Mouse (Mus musculus) frontal cortex, postnatal 25 days (tissue): ENCODE measurements around the gene Olfr213.
"Not testable (repeated sequence)": the region's sequence is repeated elsewhere in the genome, so short reads cannot be mapped to it uniquely, and the experiment has no call there.

Experiments used
- DNase-seq, 2 experiments: peaks; one replicate each; pipeline ENCODE4 v3.0.0; 2022; ENCODE audit warnings: low spot score in 2 of 2

The Olfr213 gene

DNA sequence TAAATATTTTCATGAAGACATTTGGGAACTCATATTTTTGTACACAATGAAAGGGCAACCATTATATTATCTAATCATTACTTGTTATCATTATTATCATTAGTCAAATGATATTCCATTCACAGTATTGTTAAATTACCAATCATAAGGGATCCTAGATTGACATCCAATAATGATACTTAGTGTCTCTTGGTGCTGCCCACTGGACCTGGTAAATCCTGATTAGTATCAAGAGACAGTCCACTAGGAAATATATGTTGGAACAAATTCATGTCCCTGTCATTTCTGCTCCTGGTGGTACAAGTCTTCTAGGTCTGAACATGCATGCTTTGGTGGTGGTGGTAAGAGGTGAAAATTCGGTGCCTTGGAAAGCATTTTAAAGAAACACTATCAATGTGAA is at the start of gene Olfr213:
Gene Olfr213, plus strand, starts transcription at position 301 of the 400 bp plus-strand sequence.
- no peak for DNase-seq

DNA sequence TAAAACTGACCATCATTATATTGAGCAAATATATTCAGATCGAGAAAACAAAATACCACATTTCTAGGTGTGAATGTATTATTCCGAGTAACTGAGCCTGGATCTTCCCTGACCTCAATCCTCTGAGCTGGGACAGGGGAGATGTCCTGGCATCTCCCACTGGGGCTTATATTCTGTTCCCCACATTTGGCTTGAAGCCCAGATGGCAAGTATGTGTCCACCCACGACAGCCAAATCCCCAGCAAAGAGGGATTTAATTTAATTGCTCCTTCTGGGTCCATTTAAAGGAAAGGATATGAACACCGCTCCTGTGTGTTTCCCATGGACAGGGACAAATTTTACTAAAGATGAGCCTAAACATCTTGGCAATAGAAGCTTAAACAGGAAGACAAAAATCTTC is 49.5 kb upstream of the Olfr213 start, which contains the start of gene Olfr211:
Gene Olfr211, plus strand, starts transcription at position 301 of the 400 bp plus-strand sequence.
- DNase-seq = no peak

DNA sequence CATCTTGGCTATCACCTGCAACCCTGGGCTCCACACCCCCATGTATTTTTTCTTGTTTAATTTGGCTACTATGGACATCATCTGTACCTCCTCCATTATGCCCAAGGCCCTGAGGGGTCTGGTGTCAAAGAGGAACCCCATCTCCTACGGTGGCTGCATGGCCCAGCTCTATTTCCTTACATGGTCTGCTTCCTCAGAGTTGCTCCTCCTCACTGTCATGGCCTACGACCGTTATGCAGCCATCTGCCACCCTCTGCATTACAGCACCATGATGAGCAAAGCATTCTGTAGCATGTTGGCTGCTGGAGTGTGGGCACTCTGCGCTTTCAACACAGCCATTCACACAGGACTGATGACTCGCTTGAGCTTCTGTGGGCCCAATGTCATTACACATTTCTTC is 44.5 kb upstream of the Olfr213 start:
- DNase-seq = no peak

DNA sequence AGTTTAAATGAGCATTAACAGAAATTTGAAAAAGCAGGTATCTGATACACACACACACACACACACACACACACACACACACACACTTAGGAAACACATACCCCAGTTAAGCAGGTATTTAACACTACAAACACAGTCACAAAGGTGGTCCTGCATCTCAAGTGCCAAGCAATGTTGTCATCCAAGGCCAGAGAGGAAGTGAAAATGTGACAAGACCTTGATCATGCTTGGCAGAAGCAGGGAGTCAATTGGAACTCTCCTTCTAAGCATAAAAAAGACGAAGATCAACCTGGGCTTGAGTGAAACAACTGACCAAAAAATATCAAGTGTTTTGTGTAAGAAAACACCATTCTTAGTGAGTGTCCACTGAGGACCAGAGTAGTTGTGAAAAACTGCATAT is 42.3 kb upstream of the Olfr213 start:
- no peak for DNase-seq

DNA sequence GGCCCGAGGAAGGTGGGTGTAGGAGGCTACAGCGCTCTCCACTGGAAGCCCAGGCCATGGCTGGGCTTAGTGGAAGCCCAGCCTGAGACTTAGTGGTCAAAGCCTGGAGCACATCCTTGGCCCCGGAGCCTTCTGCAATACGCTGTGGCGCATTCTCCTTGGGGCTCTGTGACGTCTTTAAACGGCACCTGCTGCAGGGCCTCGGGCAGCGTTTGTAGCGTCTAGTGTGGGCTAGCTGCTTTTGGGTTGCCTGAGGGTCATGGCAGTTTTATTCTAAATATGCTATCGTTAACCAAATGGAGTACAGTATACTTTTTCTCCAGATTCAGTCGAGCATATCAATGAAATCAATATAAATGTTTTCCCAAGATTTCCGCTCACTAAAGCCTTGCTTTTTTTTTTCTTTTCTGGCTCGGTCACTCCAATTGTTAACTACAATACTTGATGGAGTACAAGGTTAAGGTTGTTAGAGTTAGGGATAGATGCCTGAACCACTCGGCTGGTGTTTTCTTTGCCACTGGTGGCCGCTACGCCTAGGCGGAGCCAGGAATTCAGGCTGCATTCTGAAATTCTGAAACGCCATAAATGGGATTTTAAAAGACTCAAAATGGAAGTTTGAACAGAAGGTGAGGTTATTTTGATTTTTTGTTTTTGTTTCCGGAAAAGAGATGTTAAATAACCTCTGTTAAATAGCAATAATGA is 31.8 kb upstream of the Olfr213 start, which contains the start of gene Olfr212:
Gene Olfr212, plus strand, starts transcription at position 215 of the 702 bp plus-strand sequence.
- not testable (repeated sequence) for DNase-seq

DNA sequence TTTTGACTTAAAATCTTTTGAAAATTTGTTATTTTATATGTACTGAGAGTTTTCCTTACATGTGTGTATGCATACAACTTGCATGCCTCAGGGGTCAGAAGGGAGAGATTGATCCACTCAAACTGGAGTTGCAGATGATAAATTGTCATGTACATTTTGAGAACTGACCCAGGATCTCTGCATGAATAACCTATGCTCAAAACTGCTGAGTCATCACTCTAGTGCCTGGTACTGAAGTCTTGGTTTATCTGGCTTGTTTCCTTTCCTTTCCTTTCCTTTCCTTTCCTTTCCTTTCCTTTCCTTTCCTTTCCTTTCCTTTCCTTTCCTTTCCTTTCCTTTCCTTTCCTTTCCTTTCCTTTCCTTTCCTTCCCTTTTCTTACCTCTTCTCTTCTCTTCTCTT is 23.4 kb upstream of the Olfr213 start:
- no peak for DNase-seq

DNA sequence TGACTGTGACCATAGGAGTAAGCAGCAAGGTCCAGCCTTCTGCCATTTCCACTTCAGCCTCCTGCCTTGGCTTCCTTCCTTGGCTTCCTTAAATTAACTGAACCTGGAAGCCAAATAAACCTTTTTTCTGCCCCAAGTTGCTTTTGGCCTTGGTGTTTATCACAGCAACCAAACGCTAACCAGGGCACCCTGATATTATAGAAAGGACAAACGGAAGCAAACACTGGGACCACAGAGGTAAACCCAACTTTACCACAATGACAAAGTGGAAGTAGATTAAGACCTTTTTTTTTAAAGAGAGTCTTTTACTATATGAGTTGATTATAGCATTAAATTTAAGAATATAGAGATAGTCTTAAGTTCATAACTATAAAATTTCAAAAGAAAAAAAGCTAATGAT is 4.2 kb downstream of the Olfr213 start:
- DNase-seq = no peak

DNA sequence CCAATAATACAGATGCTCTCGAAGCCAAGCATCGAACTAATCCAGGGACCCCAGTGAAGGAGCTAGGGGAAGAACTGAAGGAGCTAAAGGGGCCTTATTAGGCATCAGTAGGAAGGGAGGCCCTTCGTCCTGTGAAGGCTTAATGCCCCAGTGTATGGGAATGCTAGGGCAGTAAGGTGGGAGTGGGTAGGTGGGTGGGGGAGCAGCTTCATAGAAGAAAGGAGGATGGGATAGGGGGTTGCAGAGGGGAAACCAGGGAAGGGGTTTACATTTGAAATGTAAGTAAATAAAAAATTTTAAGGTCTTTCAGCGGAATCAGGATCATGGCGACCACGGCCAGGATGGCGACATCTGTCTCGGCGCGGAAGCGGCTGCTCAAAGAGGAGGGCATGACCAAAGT is 12.6 kb downstream of the Olfr213 start, which contains the start of gene Gm5580:
Gene Gm5580, plus strand, starts transcription at position 301 of the 400 bp plus-strand sequence.
- not testable (repeated sequence) for DNase-seq

DNA sequence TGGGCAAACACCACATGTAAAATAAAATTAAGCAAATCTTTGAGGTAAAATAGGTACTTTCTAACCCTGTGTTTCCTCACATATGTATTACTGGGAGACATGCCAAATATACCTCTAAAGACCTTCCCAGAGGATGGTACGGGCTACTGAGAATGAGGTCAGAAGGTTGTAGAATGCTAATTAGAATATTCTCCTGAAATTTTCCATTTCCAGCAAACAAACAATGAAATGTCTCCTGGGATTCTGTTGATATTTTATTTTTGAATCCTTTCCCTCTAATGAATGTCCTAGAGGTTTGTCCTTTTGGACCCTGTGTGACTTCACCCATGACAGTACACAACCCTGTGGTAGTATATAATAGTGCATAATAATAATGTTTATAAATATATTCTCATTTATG is 15.7 kb downstream of the Olfr213 start, which contains the start of gene Olfr214:
Gene Olfr214, plus strand, starts transcription at position 301 of the 400 bp plus-strand sequence.
- DNase-seq = no peak

DNA sequence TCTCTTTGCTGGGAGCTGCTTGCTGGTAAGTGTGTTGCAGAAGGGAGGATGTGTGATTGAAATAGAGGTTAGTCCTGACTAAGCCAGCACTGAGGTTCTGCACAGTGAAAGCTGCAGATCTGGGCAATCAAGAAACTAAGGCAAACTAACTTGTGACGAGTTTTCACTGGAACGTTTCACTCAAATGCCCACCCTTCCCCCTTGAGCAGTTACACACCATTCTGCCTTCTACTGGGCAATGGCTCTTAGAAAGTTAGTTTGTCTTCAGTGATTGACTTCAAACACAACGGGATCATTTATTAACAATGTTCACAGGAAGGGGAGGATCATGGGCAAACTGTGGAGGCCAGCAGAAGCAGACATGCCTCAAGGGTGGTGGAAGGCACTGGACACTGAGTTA is 16.7 kb downstream of the Olfr213 start:
- DNase-seq = no peak

DNA sequence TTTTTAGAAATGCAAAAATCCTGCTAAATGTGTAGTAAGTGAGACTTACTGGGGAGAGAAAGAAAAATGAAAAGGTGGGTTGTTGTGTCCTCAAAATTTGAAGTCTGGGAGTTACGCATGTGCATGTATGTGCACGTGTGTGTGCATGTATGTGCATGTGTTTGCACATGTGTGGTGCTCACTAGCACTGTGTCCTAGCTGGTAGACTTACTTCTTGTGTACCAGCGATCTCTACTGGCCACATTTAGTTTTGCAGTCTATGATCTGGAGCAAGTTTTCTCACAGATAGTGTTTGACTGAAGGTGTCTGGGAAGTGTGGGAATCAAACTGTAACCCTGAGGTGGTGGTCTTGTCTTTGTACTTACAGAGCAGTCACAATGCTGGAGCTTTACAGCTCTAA is 31.6 kb downstream of the Olfr213 start:
- no peak for DNase-seq

DNA sequence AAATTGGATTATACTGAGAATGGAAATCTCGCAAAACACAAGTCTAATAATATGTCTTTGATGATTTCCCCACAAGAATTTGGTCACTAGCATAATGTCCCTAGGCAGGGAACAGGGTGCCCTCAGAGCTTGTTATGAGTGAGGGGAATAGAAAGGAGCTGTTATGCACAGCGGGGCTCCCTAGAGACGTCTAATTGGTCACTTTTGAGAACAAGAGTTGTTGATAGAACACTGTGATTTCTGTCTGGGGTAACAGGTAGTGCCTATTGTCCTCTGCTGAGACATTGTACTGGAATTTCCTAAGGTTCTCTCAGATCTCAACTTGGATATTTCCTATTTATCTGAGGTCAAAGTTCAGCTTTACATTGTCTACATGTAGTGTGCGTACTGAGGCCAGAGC is 45.8 kb downstream of the Olfr213 start, which contains the start of gene Olfr215:
Gene Olfr215, minus strand, starts transcription at position 101 of the 400 bp plus-strand sequence.
- DNase-seq = no peak
